Mouse (Mus musculus) liver, embryonic 11.5 days (tissue): Measurements from ENCODE around the gene Abcd2. TPM values are rescaled to one million over a fixed set of nuclear protein-coding genes. Genes with fewer than 3 reads are reported as not detected.

Experiments used
- ATAC-seq: fragments of 200-750 bp; cut with Nextera tagmentation; replicated peaks from 2 replicates; pipeline ENCODE4 v1.8.0; 2017; ENCODE audit warnings: moderate number of reproducible peaks, mild to moderate bottlenecking, moderate TSS enrichment, moderate library complexity; ENCODE audit not compliant: low FRiP score
- DNase-seq: peaks from one replicate; pipeline ENCODE4 v3.0.0-alpha.2; 2017; ENCODE audit warnings: low spot score
- H3K27ac ChIP-seq: fragments of 300-500 bp; sonication (generic); 2 replicates; pipeline ENCODE4 v1.5.1; 2014; ENCODE audit warnings: mild to moderate bottlenecking, low read depth, low read length, control low read depth
- H3K27me3 ChIP-seq: fragments of 300-500 bp; sonication (generic); replicated peaks from 2 replicates; pipeline ENCODE4 v1.6.1; 2014; ENCODE audit warnings: low read length, mixed read lengths; ENCODE audit not compliant: control insufficient read depth, insufficient read depth
- H3K36me3 ChIP-seq: fragments of 300-500 bp; sonication (generic); 2 replicates; pipeline ENCODE4 v1.6.1; 2014; ENCODE audit warnings: mild to moderate bottlenecking, low read length, moderate library complexity, mixed read lengths; ENCODE audit not compliant: control insufficient read depth, insufficient read depth
- H3K4me1 ChIP-seq: fragments of 300-500 bp; sonication (generic); replicated peaks from 2 replicates; pipeline ENCODE4 v1.6.1; 2014; ENCODE audit warnings: low read length, mixed read lengths; ENCODE audit not compliant: control insufficient read depth, insufficient read depth
- H3K4me2 ChIP-seq: fragments of 300-500 bp; sonication (generic); 2 replicates; pipeline ENCODE4 v1.6.1; 2014; ENCODE audit warnings: mild to moderate bottlenecking, control low read depth, moderate library complexity
- H3K4me3 ChIP-seq: fragments of 300-500 bp; sonication (generic); 2 replicates; pipeline ENCODE4 v1.5.1; 2014; ENCODE audit warnings: low read depth, low read length, control low read depth
- H3K9ac ChIP-seq: fragments of 300-500 bp; sonication (generic); 2 replicates; pipeline ENCODE4 v1.6.1; 2014; ENCODE audit warnings: low read depth, low read length, control low read depth
- H3K9me3 ChIP-seq: fragments of 300-500 bp; sonication (generic); 2 replicates; pipeline ENCODE4 v1.6.1; 2016; ENCODE audit warnings: low read length, inconsistent platforms, mixed read lengths; ENCODE audit not compliant: control insufficient read depth
- WGBS: fragments of 180-500 bp; shearing (Covaris S2); extraction: QIAGEN DNeasy Blood & Tissue Kit; methylation state at CpG from one replicate; pipeline ENCODE4 v1.1.7; 2014; 5-methylcytosine and 5-hydroxymethylcytosine counted together
- polyA plus RNA-seq: library from polyadenylated mRNA; unstranded; fragments of >200 nt; fragmentation: Nextera tagmentation; extraction: Ambion mirVana; gene quantifications from 2 replicates; pipeline ENCODE4 v1.2.1, GENCODE M21; 2014

Abcd2 gene
- polyA plus RNA-seq, 1 experiment from 2014 or later, result 2.9 TPM

GRCm38 (mm10) chr15:91192223-91192598, 612 bp upstream of the Abcd2 start:
- WGBS, result 12% methylated on average over 7 of the region's 7 CpGs
- H3K4me2 ChIP-seq, result peak overlapping the region; percentile 82
- H3K4me1 ChIP-seq, result peaks cover 5% of the 10 kb centered on the region; the same call in 1 of the 2 replicates
- H3K4me3 ChIP-seq, result peak overlapping the region; percentile 52
- no peaks in the 10 kb centered on the region for H3K36me3 ChIP-seq
- H3K27ac ChIP-seq, result peak overlapping the region; percentile 65; the same call in 1 of the 2 replicates
- no peaks in the 10 kb centered on the region for H3K27me3 ChIP-seq
- peak; percentile 50 for ATAC-seq
- DNase-seq, result no peak
- no peaks in the 10 kb centered on the region for H3K9me3 ChIP-seq
- H3K9ac ChIP-seq, result peak overlapping the region; percentile 2; the same call in 1 of the 2 replicates

- DNase-seq, result no peak
- Histone ChIP-seq H3K9me3 (no peaks in the 10 kb centered on the region), H3K9ac (no peak overlapping the region)
These were observed 936 bp downstream of the Abcd2 start for GRCm38 (mm10) chr15:91190519-91191207.

GRCm38 (mm10) chr15:91190026-91190425, 1.6 kb downstream of the Abcd2 start:
- no peaks in the 10 kb centered on the region for H3K27me3 ChIP-seq
- 55% methylated on average over 4 of the region's 4 CpGs for WGBS
- H3K4me3 ChIP-seq, result peak overlapping the region; percentile 52; the same call in 1 of the 2 replicates
- H3K4me2 ChIP-seq, result peak overlapping the region; percentile 82
- DNase-seq (no peak), ATAC-seq (no peak)
- H3K9me3 ChIP-seq, result no peaks in the 10 kb centered on the region
- no peaks in the 10 kb centered on the region for H3K36me3 ChIP-seq
- no peak overlapping the region for H3K27ac ChIP-seq
- H3K9ac ChIP-seq, result no peak overlapping the region
- H3K4me1 ChIP-seq, result peaks cover 5% of the 10 kb centered on the region; the same call in 1 of the 2 replicates

More at GRCm38 (mm10) chr15:91190519-91191207, 936 bp downstream of the Abcd2 start:
- Histone ChIP-seq H3K27me3 (no peaks in the 10 kb centered on the region), H3K4me1 (peaks cover 5% of the 10 kb centered on the region; the same call in 1 of the 2 replicates), H3K4me3 (peak overlapping the region; percentile 52), H3K4me2 (peak overlapping the region; percentile 82), H3K36me3 (no peaks in the 10 kb centered on the region), H3K27ac (no peak overlapping the region)
- 57% methylated on average over 17 of the region's 17 CpGs for WGBS
- no peak for ATAC-seq

- 82% methylated on average over 6 of the region's 6 CpGs for WGBS
- Histone ChIP-seq H3K4me1 (peaks cover 3% of the 10 kb centered on the region; the same call in 1 of the 2 replicates), H3K36me3 (no peaks in the 10 kb centered on the region), H3K9me3 (no peaks in the 10 kb centered on the region), H3K9ac (no peak overlapping the region), H3K4me3 (no peak overlapping the region), H3K27me3 (no peaks in the 10 kb centered on the region), H3K4me2 (no peak overlapping the region), H3K27ac (no peak overlapping the region)
- DNase-seq (no peak), ATAC-seq (no peak)
These were observed 5.2 kb downstream of the Abcd2 start for GRCm38 (mm10) chr15:91186358-91186757.

- no peak for DNase-seq
- no peaks in the 10 kb centered on the region for H3K4me1 ChIP-seq
- WGBS, result 75% methylated on average over 15 of the region's 15 CpGs
- H3K36me3 ChIP-seq, result no peaks in the 10 kb centered on the region
- H3K4me3 ChIP-seq, result no peak overlapping the region
- H3K9me3 ChIP-seq, result no peaks in the 10 kb centered on the region
- ATAC-seq, result no peak
- no peak overlapping the region for H3K9ac ChIP-seq
- H3K27ac ChIP-seq, result no peak overlapping the region
- H3K27me3 ChIP-seq, result no peaks in the 10 kb centered on the region
- H3K4me2 ChIP-seq, result no peak overlapping the region
These were observed 11.5 kb downstream of the Abcd2 start for GRCm38 (mm10) chr15:91179911-91180622.

GRCm38 (mm10) chr15:91178656-91179314, 12.8 kb downstream of the Abcd2 start:
- Histone ChIP-seq H3K4me1 (no peaks in the 10 kb centered on the region), H3K4me3 (no peak overlapping the region), H3K36me3 (no peaks in the 10 kb centered on the region), H3K27ac (no peak overlapping the region), H3K27me3 (no peaks in the 10 kb centered on the region), H3K4me2 (no peak overlapping the region), H3K9ac (no peak overlapping the region), H3K9me3 (no peaks in the 10 kb centered on the region)
- DNase-seq (no peak), ATAC-seq (no peak; the same call in 1 of the 2 replicates)
- 59% methylated on average over 9 of the region's 9 CpGs for WGBS

- no peak overlapping the region for H3K9ac ChIP-seq
- 77% methylated on average over 4 of the region's 4 CpGs for WGBS
- H3K4me2 ChIP-seq, result no peak overlapping the region
- H3K36me3 ChIP-seq, result no peaks in the 10 kb centered on the region
- no peaks in the 10 kb centered on the region for H3K4me1 ChIP-seq
- DNase-seq, result no peak
- no peak overlapping the region for H3K27ac ChIP-seq
- no peak for ATAC-seq
- H3K9me3 ChIP-seq, result no peaks in the 10 kb centered on the region
- no peak overlapping the region for H3K4me3 ChIP-seq
- no peaks in the 10 kb centered on the region for H3K27me3 ChIP-seq
These were observed 19.4 kb downstream of the Abcd2 start for GRCm38 (mm10) chr15:91172193-91172592.

- ATAC-seq (no peak), DNase-seq (no peak)
- Histone ChIP-seq H3K27ac (no peak overlapping the region; the same call in 1 of the 2 replicates), H3K36me3 (no peaks in the 10 kb centered on the region), H3K9ac (no peak overlapping the region), H3K27me3 (no peaks in the 10 kb centered on the region), H3K4me1 (no peaks in the 10 kb centered on the region), H3K9me3 (no peaks in the 10 kb centered on the region), H3K4me2 (no peak overlapping the region), H3K4me3 (no peak overlapping the region)
- 71% methylated on average over 4 of the region's 4 CpGs for WGBS
These were observed 20.3 kb downstream of the Abcd2 start for GRCm38 (mm10) chr15:91171332-91171731.
